Mouse (Mus musculus) kidney, adult 2 months (tissue): ENCODE measurements at regions not wholly inside any gene's neighbourhood (a gene's known extent, or its start where the extent isn't known, plus 50 kb on each side); places are given as distances from the start of the nearest gene placed in this dataset.

ENCODE experiments used
- CTCF ChIP-seq: fragments of 200-500 bp; conservative IDR thresholded peaks from 2 replicates; pipeline ENCODE4 v1.5.1; 2011; ENCODE audit warnings: low read depth, mild to moderate bottlenecking, control low read depth, low read length, moderate library complexity, mixed read lengths; ENCODE audit not compliant: insufficient read depth, insufficient read length
- POLR2A ChIP-seq: fragments of 200-500 bp; IDR thresholded peaks from one replicate; pipeline ENCODE4 v1.6.1; 2011; ENCODE audit warnings: low read depth, low read length, control low read depth

DNA sequence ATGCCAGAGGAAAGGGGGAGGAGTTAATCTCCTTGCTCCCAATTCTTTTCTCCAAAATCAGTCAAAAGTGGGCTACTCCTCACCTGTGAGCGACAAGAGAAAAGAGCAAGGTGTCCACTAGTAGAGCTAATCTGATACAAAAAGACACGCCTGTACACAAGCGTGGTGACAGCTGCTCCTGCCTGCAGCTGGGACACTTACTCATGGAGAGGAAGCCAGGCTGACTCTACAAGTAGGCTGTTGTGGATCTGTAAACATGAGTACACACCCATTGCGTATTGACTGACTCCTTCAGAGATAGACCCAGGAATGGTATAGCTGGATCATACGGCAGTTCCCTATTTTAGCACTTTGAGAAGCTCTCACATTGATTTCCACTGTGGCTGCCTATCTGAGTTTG is 129.7 kb downstream of the Nuak1 start:
- TF ChIP-seq CTCF (no peak), POLR2A (no peak)
